Mouse (Mus musculus): ENCODE results near the gene Mypn. TPM values are rescaled to one million over a fixed set of nuclear protein-coding genes. Genes with fewer than 3 reads are reported as not detected.

The Mypn gene
- total RNA-seq (2023) = not detected

DNA sequence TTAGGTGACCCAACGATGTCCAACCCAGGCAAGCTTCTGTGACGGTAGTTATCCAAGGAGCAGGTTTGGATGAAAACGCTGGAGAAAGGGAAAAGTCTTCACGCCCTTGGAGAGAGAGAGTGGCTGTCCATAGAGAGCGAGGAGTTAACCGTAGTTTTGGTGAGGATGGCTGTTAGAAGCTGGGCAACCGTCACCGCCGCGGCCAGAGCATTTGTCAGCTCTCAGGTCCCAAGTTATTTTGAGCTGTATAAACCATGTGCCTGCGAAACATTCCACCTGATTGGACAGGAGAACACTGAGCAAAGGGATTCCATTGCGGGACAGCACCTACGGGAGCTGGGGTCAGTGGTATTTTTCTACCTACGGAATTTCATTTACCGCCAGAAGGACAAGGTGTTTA is at the start of gene Mypn:
Gene Mypn, minus strand, starts transcription at position 225 of the 400 bp plus-strand sequence.

DNA sequence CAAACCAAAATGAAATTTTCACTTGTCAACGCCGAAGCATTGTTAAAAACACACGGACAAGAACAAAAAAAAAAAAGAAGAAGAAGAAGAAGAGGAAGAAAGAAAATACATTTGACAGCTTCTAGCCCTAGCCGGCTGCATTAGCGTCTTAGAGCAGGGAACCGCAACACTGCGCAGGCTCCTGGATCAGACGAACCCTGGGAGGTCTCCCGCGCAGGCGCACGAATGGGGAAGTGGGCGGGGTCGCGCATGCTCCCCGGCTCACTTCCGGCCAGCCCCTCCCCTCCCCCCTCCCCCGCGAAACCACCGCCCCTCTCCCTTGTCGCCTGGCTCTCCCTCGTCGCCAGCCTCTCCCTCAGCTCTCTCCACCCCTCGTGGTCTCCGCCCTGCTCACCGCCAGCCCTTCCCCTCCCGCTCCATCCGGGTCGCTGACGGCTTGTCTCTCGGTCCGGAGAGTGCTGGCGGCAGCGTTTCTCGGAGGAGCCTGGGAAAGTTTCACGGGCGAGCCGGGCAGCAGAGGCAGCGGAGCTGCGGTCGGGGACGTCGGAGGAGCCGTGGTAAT is 39.8 kb upstream of the Mypn start, which contains the start of gene Herc4:
Gene Herc4, plus strand, starts transcription at position 318 of the 562 bp plus-strand sequence.

DNA sequence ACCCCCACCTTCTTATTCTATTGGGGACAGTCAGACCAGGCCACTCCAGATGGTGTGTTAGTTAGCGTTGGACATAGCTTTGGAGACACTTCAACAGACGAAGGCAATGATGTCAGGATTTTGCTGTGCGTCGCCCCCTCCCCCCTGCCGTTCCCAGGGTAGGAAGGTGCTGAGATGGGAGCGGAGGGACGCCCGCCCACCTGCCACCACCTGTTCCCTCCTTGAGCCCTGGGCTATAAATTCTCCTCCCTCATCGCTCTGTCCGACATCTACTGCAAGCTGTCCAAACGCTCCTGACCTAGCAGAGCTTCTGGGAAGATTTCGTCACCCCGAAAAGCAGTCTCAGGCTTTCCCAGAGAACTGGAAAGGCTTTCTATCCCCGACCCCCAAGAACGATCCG is 104.2 kb downstream of the Mypn start, which contains the start of gene Atoh7:
Gene Atoh7, plus strand, starts transcription at position 131 of the 400 bp plus-strand sequence.

Other genes with a start within 250 kb of the Mypn start
- gene Rufy2, start 223.7 kb downstream of the Mypn start, total RNA-seq (2023) = 10 to 100 TPM; 39.3 to 41.5 TPM
- gene Hnrnph3, start 179.7 kb downstream of the Mypn start, total RNA-seq (2023) = 100 to 1,000 TPM; 118 to 135 TPM
- 1 to 10 TPM; 1.1 to 1.3 TPM for gene Pbld2, start 179.6 kb downstream of the Mypn start, total RNA-seq (2023)
- under 1 TPM; 0.30 to 0.44 TPM for gene Pbld1, start 143.8 kb downstream of the Mypn start, total RNA-seq (2023)
- gene Atoh7, start 104.3 kb downstream of the Mypn start, total RNA-seq (2023) = not detected
- gene Herc4, start 39.9 kb upstream of the Mypn start, total RNA-seq (2023) = 100 to 1,000 TPM; 243 to 272 TPM
- 10 to 100 TPM; 58.6 to 63.7 TPM for gene Sirt1, start 177.8 kb upstream of the Mypn start, total RNA-seq (2023)
- 1 to 10 TPM; 1.4 to 2.7 TPM for gene Dnajc12, start 178.5 kb upstream of the Mypn start, total RNA-seq (2023)
- gene Gm7075, start 217.8 kb upstream of the Mypn start, total RNA-seq (2023) = not detected
- not detected for gene Ctnna3, start 226.1 kb upstream of the Mypn start, total RNA-seq (2023)